Mouse (Mus musculus) CH12.LX (cell line): ENCODE measurements around the gene St14. TPM values are rescaled to one million over a fixed set of nuclear protein-coding genes. Genes with fewer than 3 reads are reported as not detected.

Source experiments
- DNase-seq: peaks from one replicate; pipeline ENCODE4 v3.0.0-alpha.2; 2013; ENCODE audit errors: extremely low read depth
- H3K27ac ChIP-seq: 2 replicates; pipeline ENCODE4 v1.5.1; 2012; ENCODE audit warnings: low read depth, mild to moderate bottlenecking, control low read depth, moderate library complexity; ENCODE audit not compliant: insufficient read depth
- H3K27me3 ChIP-seq: replicated peaks from 2 replicates; pipeline ENCODE3; 2012; ENCODE audit warnings: inconsistent platforms
- H3K36me3 ChIP-seq, 2 experiments: replicated peaks in 1 of 2; 2 replicates each; pipeline versions ENCODE3 to v1.6.1; 2012; ENCODE audit warnings: inconsistent platforms in 1 of 2, low read length in 1 of 2, mild to moderate bottlenecking in 1 of 2, mixed read lengths in 1 of 2, moderate library complexity in 1 of 2; ENCODE audit not compliant: control insufficient read depth in 1 of 2, insufficient read depth in 1 of 2
- H3K4me1 ChIP-seq, 2 experiments: 2 replicates each; pipeline ENCODE4 v1.6.1; 2012; ENCODE audit warnings: inconsistent platforms in 1 of 2, moderate library complexity in 1 of 2; ENCODE audit not compliant: insufficient read depth in 2 of 2, control insufficient read depth in 1 of 2
- H3K4me2 ChIP-seq: 2 replicates; pipeline ENCODE4 v1.6.1; 2012; ENCODE audit warnings: low read depth, mild to moderate bottlenecking, control low read depth; ENCODE audit not compliant: poor library complexity, insufficient read depth, severe bottlenecking
- H3K4me3 ChIP-seq, 3 experiments: fragments of 150-350 bp in 1 of 3; sonication (generic) in 1 of 3; replicated peaks in 1 of 3; 2 replicates each; pipeline versions ENCODE3 to v1.5.1; 2011 to 2012; ENCODE audit warnings: low read depth in 2 of 3, low read length in 2 of 3, mild to moderate bottlenecking in 2 of 3, moderate library complexity in 2 of 3, control low read depth in 1 of 3, improper control_type of control experiment in 1 of 3, inconsistent platforms in 1 of 3, mixed read lengths in 1 of 3; ENCODE audit not compliant: poor library complexity in 1 of 3
- H3K79me2 ChIP-seq: replicated peaks from 2 replicates; pipeline ENCODE4 v1.6.1; 2012; ENCODE audit warnings: mild to moderate bottlenecking, moderate library complexity; ENCODE audit not compliant: control insufficient read depth, poor library complexity, insufficient read depth, severe bottlenecking; ENCODE audit errors: extremely low read depth
- H3K9ac ChIP-seq: 2 replicates; pipeline ENCODE4 v1.6.1; 2012; ENCODE audit warnings: low read depth, mild to moderate bottlenecking, control low read depth, moderate library complexity; ENCODE audit not compliant: insufficient read depth
- H3K9me3 ChIP-seq: replicated peaks from 2 replicates; pipeline ENCODE3; 2012; ENCODE audit warnings: low read length, inconsistent platforms, mixed read lengths
- BHLHE40 ChIP-seq: IDR thresholded peaks from 2 replicates; pipeline ENCODE4 v1.6.1; 2011; ENCODE audit warnings: mild to moderate bottlenecking, low read depth, low read length, improper control_type of control experiment
- CHD1 ChIP-seq: IDR thresholded peaks from 2 replicates; pipeline ENCODE4 v1.6.1; 2012; ENCODE audit warnings: low read depth, low read length, improper control_type of control experiment, inconsistent platforms
- CTCF ChIP-seq, 2 experiments: IDR thresholded peaks in 1 of 2; conservative IDR thresholded peaks in 1 of 2; 2 replicates each; pipeline ENCODE4 v1.5.1; 2011 to 2012; ENCODE audit warnings: low read depth in 2 of 2, low read length in 2 of 2, improper control_type of control experiment in 1 of 2, inconsistent platforms in 1 of 2, mild to moderate bottlenecking in 1 of 2, moderate library complexity in 1 of 2
- ELF1 ChIP-seq: IDR thresholded peaks from 2 replicates; pipeline ENCODE4 v1.6.1; 2014; ENCODE audit warnings: low read depth, mild to moderate bottlenecking, inconsistent platforms, low read length, improper control_type of control experiment
- EP300 ChIP-seq: IDR thresholded peaks from 2 replicates; pipeline ENCODE4 v1.6.1; 2011; ENCODE audit warnings: low read length, improper control_type of control experiment
- HCFC1 ChIP-seq: IDR thresholded peaks from 2 replicates; pipeline ENCODE4 v1.6.1; 2012; ENCODE audit warnings: low read depth, mild to moderate bottlenecking, inconsistent platforms, low read length, improper control_type of control experiment
- IRF4 ChIP-seq: IDR thresholded peaks from 2 replicates; pipeline ENCODE4 v1.6.1; 2014; ENCODE audit warnings: low read depth, mild to moderate bottlenecking, inconsistent platforms, low read length, improper control_type of control experiment
- JUND ChIP-seq: conservative IDR thresholded peaks from 2 replicates; pipeline ENCODE4 v1.6.1; 2011; ENCODE audit warnings: low read depth, low read length, improper control_type of control experiment
- MAX ChIP-seq: IDR thresholded peaks from 2 replicates; pipeline ENCODE4 v1.6.1; 2011; ENCODE audit warnings: low read length, improper control_type of control experiment
- MYC ChIP-seq: IDR thresholded peaks from 2 replicates; pipeline ENCODE4 v1.6.1; 2011; ENCODE audit warnings: low read depth, mild to moderate bottlenecking, improper control_type of control experiment, low read length
- NELFE ChIP-seq: IDR thresholded peaks from 2 replicates; pipeline ENCODE4 v1.6.1; 2011; ENCODE audit warnings: low read depth, low read length, improper control_type of control experiment
- POLR2AphosphoS2 ChIP-seq: IDR thresholded peaks from 2 replicates; pipeline ENCODE4 v1.6.1; 2011; ENCODE audit warnings: low read depth, low read length, improper control_type of control experiment
- RAD21 ChIP-seq: IDR thresholded peaks from 2 replicates; pipeline ENCODE4 v1.6.1; 2011; ENCODE audit warnings: low read depth, mild to moderate bottlenecking, low read length, improper control_type of control experiment, moderate library complexity
- SMC3 ChIP-seq: IDR thresholded peaks from 2 replicates; pipeline ENCODE4 v1.6.1; 2011; ENCODE audit warnings: low read depth, low read length, improper control_type of control experiment
- TBP ChIP-seq: conservative IDR thresholded peaks from 2 replicates; pipeline ENCODE4 v1.6.1; 2011; ENCODE audit warnings: low read depth, low read length, improper control_type of control experiment
- TCF12 ChIP-seq: IDR thresholded peaks from 2 replicates; pipeline ENCODE4 v1.6.1; 2014; ENCODE audit warnings: low read depth, mild to moderate bottlenecking, inconsistent platforms, low read length, improper control_type of control experiment
- UBTF ChIP-seq: IDR thresholded peaks from 2 replicates; pipeline ENCODE4 v1.6.1; 2012; ENCODE audit warnings: low read depth, mild to moderate bottlenecking, inconsistent platforms, low read length, improper control_type of control experiment, moderate library complexity
- ZC3H11A ChIP-seq: IDR thresholded peaks from 2 replicates; pipeline ENCODE4 v1.6.1; 2012; ENCODE audit warnings: low read depth, mild to moderate bottlenecking, inconsistent platforms, low read length, improper control_type of control experiment
- dilution Hi-C: fragments of 300-500 bp; cut with MboI; formaldehyde crosslinking; loops from 2 replicates; pipeline ENCODE4 v1.14.3; 2020; ENCODE audit warnings: low sequenced_read_pairs; ENCODE audit not compliant: extremely low pct_unique_long_range_greater_than_20kb, extremely low pct_ligation_motif_present
- in situ Hi-C: fragments of 300-500 bp; cut with MboI; formaldehyde crosslinking; loops from 3 replicates; pipeline ENCODE4 v1.14.3; 2019; ENCODE audit warnings: low sequenced_read_pairs, low pct_ligation_motif_present, low pct_unique_long_range_greater_than_20kb, mixed read lengths
- polyA plus RNA-seq: library from polyadenylated mRNA; unstranded; fragments of >175 nt; gene quantifications from 2 replicates; pipeline ENCODE4 v1.2.1, GENCODE M21; 2012; ENCODE audit warnings: low read depth; ENCODE audit not compliant: insufficient read length
- total RNA-seq, 2 experiments: library from RNA; depleted of rRNA; stranded (reverse); fragments of 300-350 nt in 1 of 2; fragments of >200 nt in 1 of 2; gene quantifications; 2 replicates each; pipeline ENCODE4 v1.2.3; 2012 to 2014

St14 gene
- total and polyA plus RNA-seq, 3 experiments = 4.3 to 10.9 (median 8.6) TPM

- H3K36me3 ChIP-seq = peaks cover 0 to 49% of the 10 kb centered on the region in 2 experiments
- in situ Hi-C loops = no loop called here
- H3K79me2 ChIP-seq = no peaks in the 10 kb centered on the region
- H3K9me3 ChIP-seq = no peaks in the 10 kb centered on the region
- DNase-seq = no peak
- no peak overlapping the region for H3K9ac ChIP-seq
- no peaks in the 10 kb centered on the region for H3K27me3 ChIP-seq
- H3K4me3 ChIP-seq = no peak overlapping the region
- no peak overlapping the region for H3K4me2 ChIP-seq
- no peak overlapping the region for H3K27ac ChIP-seq
- H3K4me1 ChIP-seq = peaks cover 4 to 5% of the 10 kb centered on the region in 2 experiments; a peak in 2 of 4 replicates
- dilution Hi-C loops = no loop called here
- no peak for TF ChIP-seq CHD1
Measured at GRCm38 (mm10) chr9:31092833-31093195, 38.8 kb downstream of the St14 start.

- Histone ChIP-seq H3K4me3 (no peak overlapping the region), H3K79me2 (no peaks in the 10 kb centered on the region), H3K4me2 (no peak overlapping the region), H3K36me3 (peaks cover 0 to 43% of the 10 kb centered on the region in 2 experiments), H3K4me1 (peaks cover 4 to 5% of the 10 kb centered on the region in 2 experiments; a peak in 2 of 4 replicates), H3K9ac (no peak overlapping the region), H3K9me3 (no peaks in the 10 kb centered on the region), H3K27me3 (no peaks in the 10 kb centered on the region), H3K27ac (no peak overlapping the region)
- in situ Hi-C loops = no loop called here
- no peak for DNase-seq
- TF ChIP-seq RAD21 = no peak
- no peak for TF ChIP-seq UBTF
- no peak for TF ChIP-seq SMC3
- no peak for TF ChIP-seq MYC
- dilution Hi-C loops = no loop called here
Measured at GRCm38 (mm10) chr9:31092111-31092832, 39.4 kb downstream of the St14 start.

- Histone ChIP-seq H3K36me3 (peaks cover 0 to 32% of the 10 kb centered on the region in 2 experiments), H3K9ac (no peak overlapping the region), H3K27me3 (no peaks in the 10 kb centered on the region), H3K4me2 (no peak overlapping the region), H3K79me2 (no peaks in the 10 kb centered on the region), H3K4me3 (no peak overlapping the region), H3K9me3 (no peaks in the 10 kb centered on the region), H3K4me1 (peaks cover 5% of the 10 kb centered on the region in 2 experiments; a peak in 2 of 4 replicates), H3K27ac (no peak overlapping the region)
- TF ChIP-seq ZC3H11A (no peak), EP300 (no peak), BHLHE40 (no peak), NELFE (no peak), TCF12 (no peak), TBP (no peak), HCFC1 (no peak), CTCF (conservative IDR thresholded peaks at IDR 0.05 in 1 of 2, IDR thresholded peaks at IDR 0.05 in 1 of 2; ENCODE audit: low read depth in 2 of 2, low read length in 2 of 2) (no peak), MAX (no peak), IRF4 (no peak), POLR2AphosphoS2 (no peak), ELF1 (no peak), UBTF (no peak), RAD21 (no peak), JUND (no peak)
- DNase-seq = no peak
- in situ Hi-C loops = no loop called here
- dilution Hi-C loops = no loop called here
Measured at GRCm38 (mm10) chr9:31091162-31091581, 40.5 kb downstream of the St14 start.
